Mouse (Mus musculus) erythroblast, embryonic 14.5 days (primary cell): ENCODE measurements around the gene Gm867.

ENCODE experiments used
- GATA1 ChIP-seq: IDR thresholded peaks from 2 replicates; pipeline ENCODE4 v1.6.1; 2012; ENCODE audit warnings: low read length, inconsistent platforms, mixed read lengths
- TAL1 ChIP-seq: IDR thresholded peaks from 3 replicates; pipeline ENCODE4 v1.6.1; 2012; ENCODE audit warnings: low read length, inconsistent platforms, mixed read lengths

DNA sequence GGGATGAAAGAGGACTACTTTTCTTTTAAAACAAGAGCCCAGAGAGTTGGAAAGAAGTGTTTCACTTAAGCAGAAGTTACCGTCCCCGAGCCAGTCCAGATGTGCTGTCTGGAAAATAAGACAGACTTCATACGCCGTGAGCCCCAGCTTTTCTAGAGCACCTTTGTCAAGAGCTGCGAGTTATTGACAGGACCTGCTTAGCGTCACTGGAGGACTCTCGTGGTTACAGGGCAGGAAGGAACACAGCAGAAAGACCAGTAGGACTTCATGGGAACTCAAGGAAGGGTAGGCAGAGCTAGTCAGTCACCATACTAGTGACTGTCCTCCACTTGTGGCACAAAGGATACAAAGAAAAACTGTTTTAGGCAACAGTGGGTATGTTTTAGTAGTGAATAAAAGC lies 24.9 kb downstream of the Gm867 start:
- TF ChIP-seq GATA1 (no peak), TAL1 (no peak)
